Comparison of ENCODE assay signal across 10 mouse cellular contexts in the genomic region with DNA sequence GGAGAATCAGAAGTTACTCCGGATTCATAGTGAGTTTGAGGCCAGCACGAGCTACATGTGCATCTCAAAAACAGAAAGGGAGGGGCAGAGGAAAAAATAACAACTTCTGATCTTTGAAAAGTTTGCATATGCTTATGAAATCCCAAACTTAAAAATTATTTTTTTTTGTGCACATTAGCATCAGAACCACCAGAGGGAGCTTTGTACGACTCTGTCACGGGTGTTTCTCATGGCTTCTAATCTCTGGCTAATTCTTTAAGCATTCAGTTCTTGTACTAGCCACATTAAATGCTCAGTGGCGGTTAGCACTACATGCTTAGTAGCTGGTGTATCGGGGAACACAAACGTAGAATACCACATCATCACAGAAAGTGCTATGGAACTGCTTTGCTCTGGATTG. TPM values are rescaled to one million over a fixed set of nuclear protein-coding genes. Genes with fewer than 3 reads are reported as not detected.
A peak's percentile ranks its signal among the peaks of the same experiment; 100 is the strongest.
DNase-seq lines count a peak whose midpoint lies in the region; ATAC-seq and TF ChIP-seq lines count a peak whose summit lies in the region.
"Had no signal": no experiment of that assay in that cellular context is flagged by ENCODE, and none has a peak within 500 bp of the region (broad histone marks: within the 10 kb centered on the region; RNA-seq: fewer than 3 reads in every experiment).

No protein-coding gene starts in this region.

- H3K4me2 ChIP-seq in hindbrain, postnatal 0 days (ENCODE audit: low read depth, low read length) = no peak overlapping the region
- no peak overlapping the region for H3K4me2 ChIP-seq in hindbrain, embryonic 12.5 days (replicated peaks)
- H3K4me2 ChIP-seq: limb, embryonic 13.5 days had no signal

- 48% methylated on average over 7 of the region's 7 CpGs for WGBS in hindbrain, postnatal 0 days
- WGBS in hindbrain, embryonic 12.5 days = 61% methylated on average over 7 of the region's 7 CpGs
- WGBS in thymus, adult 2 months = 36% methylated on average over 7 of the region's 7 CpGs

- DNase-seq in hindbrain, postnatal 0 days (ENCODE audit: low spot score) = peak; percentile 58
- peak; percentile 37 for DNase-seq in thymus, postnatal 0 days (ENCODE audit: low spot score)
- DNase-seq in thymus, adult 2 months = no peak
- DNase-seq in spleen, postnatal 36 days (ENCODE audit: low spot score in 2 of 2) = no peak
- no peak for DNase-seq in right cerebral cortex, postnatal 4 days
- DNase-seq: heart, postnatal 10 days; thymus, postnatal 36 days had no signal

- H3K4me3 ChIP-seq in hindbrain, postnatal 0 days (ENCODE audit: low read length) = no peak overlapping the region
- no peak overlapping the region for H3K4me3 ChIP-seq in hindbrain, embryonic 12.5 days
- H3K4me3 ChIP-seq in thymus, adult 2 months (ENCODE audit: control insufficient read depth, insufficient read depth, low read length) = no peak overlapping the region
- H3K4me3 ChIP-seq: limb, embryonic 13.5 days had no signal

- no peaks in the 10 kb centered on the region for H3K4me1 ChIP-seq in hindbrain, postnatal 0 days (ENCODE audit: insufficient read depth, low read length)
- H3K4me1 ChIP-seq in hindbrain, embryonic 12.5 days = no peaks in the 10 kb centered on the region
- H3K4me1 ChIP-seq in thymus, adult 2 months (replicated peaks; ENCODE audit: control insufficient read depth, insufficient read depth, low read length) = no peaks in the 10 kb centered on the region
- H3K4me1 ChIP-seq: limb, embryonic 13.5 days had no signal

- H3K27me3 ChIP-seq in hindbrain, postnatal 0 days (ENCODE audit: insufficient read depth, low read length) = no peaks in the 10 kb centered on the region
- no peaks in the 10 kb centered on the region for H3K27me3 ChIP-seq in hindbrain, embryonic 12.5 days
- no peaks in the 10 kb centered on the region for H3K27me3 ChIP-seq in thymus, adult 2 months (ENCODE audit: control insufficient read depth, insufficient read depth, low read length)
- H3K27me3 ChIP-seq: limb, embryonic 13.5 days had no signal

- no peak for ATAC-seq in hindbrain, postnatal 0 days
- ATAC-seq in hindbrain, embryonic 12.5 days (ENCODE audit: low FRiP score) = no peak
- ATAC-seq in common myeloid progenitor, adult 5-6 weeks (replicated peaks; ENCODE audit: low read depth, poor library complexity, severe bottlenecking) = 0 out of 2 replicates have a peak, but pooled peaks have one; percentile 22

- H3K36me3 ChIP-seq in hindbrain, postnatal 0 days (ENCODE audit: insufficient read depth, low read length) = no peaks in the 10 kb centered on the region; the same call in 1 of the 2 replicates
- H3K36me3 ChIP-seq in hindbrain, embryonic 12.5 days = peaks cover 9% of the 10 kb centered on the region
- H3K36me3 ChIP-seq in thymus, adult 2 months (ENCODE audit: control insufficient read depth, insufficient read depth, low read length) = peaks cover 11% of the 10 kb centered on the region

- H3K9ac ChIP-seq in hindbrain, postnatal 0 days (replicated peaks; ENCODE audit: low read length) = no peak overlapping the region
- no peak overlapping the region for H3K9ac ChIP-seq in hindbrain, embryonic 12.5 days
- H3K9ac ChIP-seq: limb, embryonic 13.5 days had no signal

- TF ChIP-seq CTCF in hindbrain, postnatal 0 days (IDR thresholded peaks at IDR 0.05; ENCODE audit: low read depth) = peak; percentile 64
- no peak for TF ChIP-seq CTCF in thymus, adult 2 months (IDR thresholded peaks at IDR 0.05; ENCODE audit: borderline replicate concordance, control insufficient read depth, extremely low read depth, insufficient read depth, low read length, poor library complexity)

- TF ChIP-seq POLR2A in thymus, adult 2 months (IDR thresholded peaks at IDR 0.05; ENCODE audit: control insufficient read depth, extremely low read depth, insufficient read depth, low read length, poor library complexity) = no peak

- no peaks in the 10 kb centered on the region for H3K9me3 ChIP-seq in hindbrain, postnatal 0 days (ENCODE audit: low read length)
- H3K9me3 ChIP-seq in hindbrain, embryonic 12.5 days (replicated peaks) = no peaks in the 10 kb centered on the region
- H3K9me3 ChIP-seq: limb, embryonic 13.5 days had no signal

- no peak overlapping the region for H3K27ac ChIP-seq in hindbrain, postnatal 0 days
- no peak overlapping the region for H3K27ac ChIP-seq in hindbrain, embryonic 12.5 days
- H3K27ac ChIP-seq in thymus, adult 2 months (ENCODE audit: control insufficient read depth, insufficient read depth, low read length) = no peak overlapping the region
- H3K27ac ChIP-seq: limb, embryonic 13.5 days had no signal

RNA-seq across cellular contexts. Expression of a gene that starts 4.3 kb away (rescaled TPM):
- 92.5 and 106 TPM in 2 replicates for total RNA-seq in hindbrain, postnatal 0 days (2014; rRNA removed)
- 204 and 209 TPM in 2 replicates for polyA plus RNA-seq in hindbrain, postnatal 0 days (2015; fragmentation: Nextera tagmentation; extraction: Ambion mirVana)
- 280 and 291 TPM in 2 replicates for polyA plus RNA-seq in hindbrain, embryonic 12.5 days (2016; fragmentation: Nextera tagmentation; extraction: Ambion mirVana)
- polyA plus RNA-seq in thymus, postnatal 0 days (2015; fragmentation: Nextera tagmentation; extraction: Ambion mirVana) = 467 and 471 TPM in 2 replicates
- 14.5 and 16.1 TPM in 2 replicates for polyA plus RNA-seq in thymus, adult 2 months (2012; rRNA removed)
- 121 and 223 TPM in 2 replicates for total RNA-seq in common myeloid progenitor, adult 5-6 weeks (2017)

RNA-seq across cellular contexts. Expression of a gene that starts 37.7 kb away (rescaled TPM):
- 110 and 122 TPM in 2 replicates for total RNA-seq in hindbrain, postnatal 0 days (2014; rRNA removed)
- polyA plus RNA-seq in hindbrain, postnatal 0 days (2015; fragmentation: Nextera tagmentation; extraction: Ambion mirVana) = 39.2 and 42.1 TPM in 2 replicates
- polyA plus RNA-seq in hindbrain, embryonic 12.5 days (2016; fragmentation: Nextera tagmentation; extraction: Ambion mirVana) = 40.9 and 44.5 TPM in 2 replicates
- 5.5 and 5.7 TPM in 2 replicates for polyA plus RNA-seq in thymus, postnatal 0 days (2015; fragmentation: Nextera tagmentation; extraction: Ambion mirVana)
- polyA plus RNA-seq in thymus, adult 2 months (2012; rRNA removed) = 8.3 and 8.7 TPM in 2 replicates
- total RNA-seq in common myeloid progenitor, adult 5-6 weeks (2017) = 104 and 122 TPM in 2 replicates

Comparison
In these comparisons a context has a peak if more than half of its experiments do, and no peak if none do; other contexts are left out.
1. DNase-seq: peak in hindbrain, postnatal 0 days (single experiment) and thymus, postnatal 0 days (single experiment); none in thymus, adult 2 months (single experiment), spleen, postnatal 36 days (0 of 2) and right cerebral cortex, postnatal 4 days (single experiment).
2. RNA of a gene that starts 4.3 kb away (polyA plus RNA-seq): 467 to 471 TPM in thymus, postnatal 0 days, 280 to 291 TPM in hindbrain, embryonic 12.5 days and 204 to 209 TPM in hindbrain, postnatal 0 days; 14.5 to 16.1 TPM in thymus, adult 2 months; every median in the first group is over 10 times any median in the second.